Mouse (Mus musculus): ENCODE measurements at regions not wholly inside any gene's neighbourhood (a gene's known extent, or its start where the extent isn't known, plus 50 kb on each side); places are given as distances from the start of the nearest gene placed in this dataset.

DNA sequence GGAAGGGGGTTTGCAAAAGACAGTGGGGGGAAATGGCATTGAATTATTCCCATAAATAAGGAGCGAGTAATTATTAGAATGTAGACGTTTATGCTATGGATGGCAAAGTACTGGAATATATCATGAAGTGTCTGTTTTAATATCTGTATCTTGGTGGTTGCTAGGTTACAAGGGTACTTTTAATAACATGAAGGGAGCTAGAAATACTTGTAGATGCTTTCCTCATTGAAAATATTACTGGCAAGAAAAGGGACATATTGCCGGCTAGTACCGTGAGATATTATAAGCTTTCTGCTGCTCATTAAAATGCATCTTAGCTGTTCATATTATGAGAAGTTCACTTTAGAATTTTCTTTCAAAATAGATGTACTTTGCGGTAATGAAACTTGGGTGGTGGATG lies 278.4 kb downstream of the Mex3b start:
- TF ChIP-seq CTCF (IDR thresholded peaks at IDR 0.05; ENCODE audit: extremely low read depth, insufficient read depth, low read length) (no peak), POLR2A (IDR thresholded peaks at IDR 0.05; ENCODE audit: extremely low read depth, insufficient read depth, low read length) (no peak)
